Mouse (Mus musculus): ENCODE measurements around the gene E2f2. TPM values are rescaled to one million over a fixed set of nuclear protein-coding genes. Genes with fewer than 3 reads are reported as not detected.

E2f2 gene
- polyA plus RNA-seq, 1 experiment from 2014 or later = 8.0 TPM

DNA sequence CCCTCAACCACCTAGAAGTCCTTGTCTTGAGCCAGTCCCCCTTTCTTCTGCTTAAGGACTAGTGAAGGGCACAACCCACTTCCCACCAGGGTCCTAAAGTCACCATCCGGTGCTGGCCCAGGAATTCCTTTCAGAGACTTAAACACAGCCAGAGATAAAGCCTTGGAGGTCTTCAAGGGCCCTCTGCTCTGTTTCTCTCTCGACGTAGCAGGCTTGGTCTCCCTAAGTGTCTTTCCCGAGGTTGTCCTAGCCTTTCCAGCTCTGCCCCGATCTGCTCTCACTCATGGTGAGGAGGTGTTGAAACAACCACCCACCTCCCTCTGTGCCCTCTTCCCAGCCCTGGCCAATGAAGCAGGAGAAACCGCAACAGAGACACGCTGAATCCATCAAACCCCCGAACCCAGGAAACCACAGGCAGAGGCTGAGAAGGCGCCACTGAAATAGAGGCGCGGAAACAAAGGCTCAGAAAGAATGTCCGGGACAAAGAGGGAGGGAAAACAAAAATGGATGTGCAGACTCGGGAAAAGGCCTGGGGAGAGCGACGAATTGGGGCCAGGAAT lies 37.7 kb upstream of the E2f2 start:
- Histone ChIP-seq H3K36me3 (ENCODE audit: control insufficient read depth, insufficient read depth, low read length) (no peaks in the 10 kb centered on the region), H3K4me2 (peak overlapping the region; percentile 57), H3K9me3 (ENCODE audit: control insufficient read depth, low read length) (peaks cover 3% of the 10 kb centered on the region; the same call in 1 of the 2 replicates), H3K27ac (ENCODE audit: low read depth, low read length) (peak overlapping the region; percentile 99), H3K4me3 (ENCODE audit: low read depth, low read length) (peak overlapping the region; percentile 34), H3K9ac (ENCODE audit: low read length) (peak overlapping the region; percentile 83), H3K27me3 (ENCODE audit: control insufficient read depth, insufficient read depth, low read length) (no peaks in the 10 kb centered on the region), H3K4me1 (ENCODE audit: control insufficient read depth, insufficient read depth, low read length) (peaks cover 42% of the 10 kb centered on the region)
- ATAC-seq (ENCODE audit: low FRiP score) (peak; percentile 28), DNase-seq (ENCODE audit: low spot score, missing footprints) (peak; percentile 96)
- under 1% methylated on average over 15 of the region's 15 CpGs for WGBS

DNA sequence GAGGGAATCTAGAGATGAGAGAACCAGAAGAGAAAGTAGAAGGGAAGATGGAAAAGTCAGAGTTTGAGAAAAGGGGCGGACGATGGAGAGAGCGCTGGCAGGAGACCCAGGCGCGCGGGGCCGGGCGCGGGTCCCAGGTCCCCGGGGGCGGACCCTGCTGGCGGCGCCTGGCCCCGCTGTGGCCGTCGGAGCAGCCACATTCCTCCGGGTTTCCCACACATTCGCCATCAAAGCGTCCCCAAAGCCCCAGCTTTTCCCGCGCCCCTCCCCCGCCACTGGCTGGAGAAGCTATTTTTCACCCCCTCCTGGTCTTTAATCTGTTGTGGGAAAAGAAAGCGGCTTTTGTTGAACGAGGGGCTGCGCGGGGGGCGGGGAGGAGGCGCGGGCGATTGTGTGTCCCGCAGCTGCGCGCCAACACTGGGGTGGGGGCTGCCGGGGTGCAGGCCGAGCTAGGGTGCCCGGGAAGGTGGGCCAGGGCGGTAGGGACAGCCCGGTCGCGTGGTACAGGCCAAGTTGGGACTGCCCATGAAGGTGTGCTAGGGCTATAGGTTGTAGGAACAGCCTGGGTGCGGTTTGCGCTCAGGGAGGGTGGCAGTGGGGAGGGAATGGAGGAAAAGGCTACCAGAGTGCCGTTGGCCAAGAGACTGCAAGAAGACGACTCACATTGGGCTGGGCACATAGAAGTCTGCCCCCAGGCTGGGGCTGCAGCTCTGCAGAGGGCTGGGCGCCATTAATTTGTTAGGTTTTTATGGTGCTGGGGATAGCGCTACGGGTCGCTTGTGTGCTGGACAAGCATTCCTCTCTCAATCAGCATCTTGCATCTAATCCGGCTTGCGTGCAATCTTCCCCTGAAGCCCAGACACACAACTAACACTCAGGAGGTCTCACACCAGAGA lies 37.0 kb upstream of the E2f2 start:
- H3K9me3 ChIP-seq (ENCODE audit: control insufficient read depth, low read length) = no peaks in the 10 kb centered on the region; the same call in 1 of the 2 replicates
- DNase-seq (ENCODE audit: low spot score, missing footprints) (peak; percentile 99), ATAC-seq (ENCODE audit: low FRiP score) (peak; percentile 84)
- under 1% methylated on average over 50 of the region's 50 CpGs for WGBS
- H3K4me2 ChIP-seq = peak overlapping the region; percentile 57
- peak overlapping the region; percentile 34 for H3K4me3 ChIP-seq (ENCODE audit: low read depth, low read length)
- H3K9ac ChIP-seq (ENCODE audit: low read length) = peak overlapping the region; percentile 83
- peak overlapping the region; percentile 99 for H3K27ac ChIP-seq (ENCODE audit: low read depth, low read length)
- no peaks in the 10 kb centered on the region for H3K27me3 ChIP-seq (ENCODE audit: control insufficient read depth, insufficient read depth, low read length)
- no peaks in the 10 kb centered on the region for H3K36me3 ChIP-seq (ENCODE audit: control insufficient read depth, insufficient read depth, low read length)
- peaks cover 48% of the 10 kb centered on the region for H3K4me1 ChIP-seq (ENCODE audit: control insufficient read depth, insufficient read depth, low read length)

DNA sequence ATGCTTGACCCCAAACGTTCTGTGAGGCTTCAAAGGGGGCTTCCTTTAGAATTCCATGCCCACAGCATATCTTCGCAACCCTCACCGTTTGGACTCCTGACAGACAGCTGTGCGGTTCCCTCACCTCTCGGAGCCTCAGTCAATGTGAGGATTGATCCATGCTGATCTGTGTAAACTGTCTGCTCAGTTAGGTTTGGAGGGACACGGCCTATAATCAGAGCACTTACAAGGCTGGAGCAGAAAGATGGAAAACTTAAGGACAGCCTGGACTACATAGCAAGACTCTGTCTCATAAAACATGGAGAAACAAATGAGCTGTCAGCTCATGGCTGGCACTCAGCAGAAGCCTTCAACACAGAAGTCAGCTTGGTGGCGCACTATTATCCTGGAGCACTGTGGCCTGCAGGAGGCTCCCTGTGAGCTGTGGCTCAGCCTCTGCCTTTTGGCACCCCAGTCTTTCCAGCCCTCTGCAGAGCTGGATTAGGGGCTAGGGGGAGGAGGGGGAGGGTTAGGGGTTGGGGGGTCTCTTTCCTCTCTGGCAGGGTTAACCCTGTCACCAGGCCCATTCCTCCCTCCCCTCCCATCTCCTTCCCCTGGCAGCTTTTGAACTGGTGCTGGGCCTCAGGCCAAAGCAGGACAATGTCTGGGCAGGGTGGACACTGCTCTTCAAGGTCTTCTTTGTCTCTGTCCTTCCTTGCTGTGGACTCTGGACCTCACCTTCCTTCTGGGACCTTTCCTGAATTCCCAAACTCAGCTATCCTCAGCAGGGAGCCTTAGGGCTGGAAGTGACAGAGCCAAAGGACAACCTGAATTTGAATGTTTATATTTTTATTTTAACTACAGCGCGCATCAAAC lies 36.1 kb upstream of the E2f2 start:
- Histone ChIP-seq H3K27me3 (ENCODE audit: control insufficient read depth, insufficient read depth, low read length) (no peaks in the 10 kb centered on the region), H3K9ac (ENCODE audit: low read length) (peak overlapping the region; percentile 83), H3K9me3 (ENCODE audit: control insufficient read depth, low read length) (no peaks in the 10 kb centered on the region), H3K4me3 (ENCODE audit: low read depth, low read length) (no peak overlapping the region), H3K4me1 (ENCODE audit: control insufficient read depth, insufficient read depth, low read length) (peaks cover 55% of the 10 kb centered on the region), H3K36me3 (ENCODE audit: control insufficient read depth, insufficient read depth, low read length) (no peaks in the 10 kb centered on the region), H3K4me2 (peak overlapping the region; percentile 57), H3K27ac (ENCODE audit: low read depth, low read length) (peak overlapping the region; percentile 99)
- DNase-seq (ENCODE audit: low spot score, missing footprints) (peak; percentile 88), ATAC-seq (ENCODE audit: low FRiP score) (peak; percentile 23; the same call in 1 of the 2 replicates)
- WGBS = 20% methylated on average over 9 of the region's 9 CpGs

DNA sequence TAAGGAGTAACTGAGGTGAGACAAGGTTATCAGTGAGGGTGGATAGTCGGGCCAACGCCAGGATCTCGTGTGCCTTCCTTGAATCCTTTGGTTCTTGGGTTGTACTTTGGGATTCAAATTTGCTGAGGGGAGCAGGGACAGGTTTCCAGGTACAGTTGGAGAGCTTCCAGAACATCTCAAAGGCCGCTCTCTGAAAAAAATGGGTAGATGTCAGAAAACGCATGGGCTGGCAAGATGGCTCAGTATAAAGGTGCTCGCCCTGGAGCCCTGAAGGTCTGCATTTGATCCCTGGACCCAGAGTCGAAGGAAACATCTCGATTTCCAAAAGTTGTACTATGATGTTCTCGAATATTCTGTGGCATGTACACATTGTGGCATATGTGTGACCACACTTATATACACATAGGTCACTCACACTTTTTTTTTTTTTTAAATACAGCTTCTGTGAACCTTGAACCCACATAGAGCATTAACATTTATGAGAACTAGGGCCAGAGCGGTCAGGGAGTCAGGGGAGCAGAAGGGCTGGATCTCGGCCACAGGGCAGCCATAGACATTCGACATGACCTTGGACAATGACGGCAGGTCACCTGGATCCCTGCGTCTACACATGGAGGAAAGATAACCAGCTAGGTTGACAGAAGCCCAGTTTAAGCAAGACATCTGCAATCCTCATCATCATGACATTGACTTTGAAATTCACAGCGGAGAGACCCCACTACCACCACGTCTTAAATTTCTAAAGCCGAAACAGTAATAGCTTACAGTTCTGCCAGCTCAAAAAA lies 32.7 kb upstream of the E2f2 start:
- WGBS = 50% methylated on average over 17 of the region's 17 CpGs
- DNase-seq (ENCODE audit: low spot score, missing footprints) (peak; percentile 90), ATAC-seq (ENCODE audit: low FRiP score) (no peak)
- H3K27ac ChIP-seq (ENCODE audit: low read depth, low read length) = peak overlapping the region; percentile 84
- H3K4me3 ChIP-seq (ENCODE audit: low read depth, low read length) = no peak overlapping the region
- no peaks in the 10 kb centered on the region for H3K27me3 ChIP-seq (ENCODE audit: control insufficient read depth, insufficient read depth, low read length)
- no peaks in the 10 kb centered on the region for H3K36me3 ChIP-seq (ENCODE audit: control insufficient read depth, insufficient read depth, low read length)
- H3K4me2 ChIP-seq = peak overlapping the region; percentile 32; the same call in 1 of the 2 replicates
- H3K4me1 ChIP-seq (ENCODE audit: control insufficient read depth, insufficient read depth, low read length) = peaks cover 56% of the 10 kb centered on the region
- H3K9me3 ChIP-seq (ENCODE audit: control insufficient read depth, low read length) = no peaks in the 10 kb centered on the region
- no peak overlapping the region for H3K9ac ChIP-seq (ENCODE audit: low read length)

DNA sequence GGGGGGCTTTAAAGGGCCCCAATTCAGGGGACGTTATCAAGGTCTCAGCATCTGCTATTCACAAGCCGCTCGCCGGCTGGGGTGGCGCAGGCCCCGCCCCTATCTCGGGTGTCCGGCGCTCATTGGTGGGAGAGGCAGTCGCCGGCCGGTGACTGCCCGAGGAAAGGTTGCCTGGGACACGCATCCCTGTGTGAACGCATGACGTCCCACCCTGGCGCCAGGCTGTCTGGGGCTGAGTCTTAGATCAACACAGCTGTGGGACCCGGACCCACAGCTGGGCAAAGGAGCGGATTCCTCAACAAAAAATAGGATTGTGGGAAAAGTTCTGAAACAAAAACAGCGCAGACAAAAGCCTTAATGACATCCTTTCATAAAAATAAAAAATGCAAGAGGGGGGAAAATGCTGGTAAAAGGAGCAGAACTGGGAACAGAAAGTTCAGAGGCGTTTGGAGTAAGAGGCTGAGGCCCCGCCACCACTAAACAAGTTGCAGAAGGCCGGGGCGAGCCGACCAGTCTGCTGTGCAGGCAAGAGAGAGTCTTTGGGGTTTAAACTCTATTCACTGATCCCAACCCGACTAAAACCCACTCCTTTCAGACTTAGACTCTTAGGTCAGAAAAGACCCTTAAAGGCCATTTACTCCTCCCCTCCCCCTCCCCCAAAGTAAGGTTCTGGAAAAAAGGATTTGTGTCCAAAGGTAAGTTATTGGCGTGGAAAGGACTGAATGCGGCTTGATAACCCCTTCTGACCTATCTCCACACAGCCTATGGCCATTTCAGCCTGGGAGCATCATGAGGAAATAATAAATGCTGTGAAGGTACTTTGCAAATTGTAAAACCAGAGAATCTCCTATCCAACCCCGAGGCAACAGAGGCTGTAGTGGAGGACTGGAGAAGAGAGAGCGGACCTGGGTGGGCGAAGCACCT lies 31.6 kb upstream of the E2f2 start:
- peak overlapping the region; percentile 50 for H3K9ac ChIP-seq (ENCODE audit: low read length)
- 3% methylated on average over 31 of the region's 31 CpGs for WGBS
- peak overlapping the region; percentile 84 for H3K27ac ChIP-seq (ENCODE audit: low read depth, low read length)
- no peaks in the 10 kb centered on the region for H3K36me3 ChIP-seq (ENCODE audit: control insufficient read depth, insufficient read depth, low read length)
- DNase-seq (ENCODE audit: low spot score, missing footprints) (peak; percentile 98), ATAC-seq (ENCODE audit: low FRiP score) (peak; percentile 88)
- no peaks in the 10 kb centered on the region for H3K27me3 ChIP-seq (ENCODE audit: control insufficient read depth, insufficient read depth, low read length)
- no peaks in the 10 kb centered on the region for H3K9me3 ChIP-seq (ENCODE audit: control insufficient read depth, low read length)
- peak overlapping the region; percentile 13; the same call in 1 of the 2 replicates for H3K4me3 ChIP-seq (ENCODE audit: low read depth, low read length)
- peak overlapping the region; percentile 32 for H3K4me2 ChIP-seq
- H3K4me1 ChIP-seq (ENCODE audit: control insufficient read depth, insufficient read depth, low read length) = peaks cover 54% of the 10 kb centered on the region

DNA sequence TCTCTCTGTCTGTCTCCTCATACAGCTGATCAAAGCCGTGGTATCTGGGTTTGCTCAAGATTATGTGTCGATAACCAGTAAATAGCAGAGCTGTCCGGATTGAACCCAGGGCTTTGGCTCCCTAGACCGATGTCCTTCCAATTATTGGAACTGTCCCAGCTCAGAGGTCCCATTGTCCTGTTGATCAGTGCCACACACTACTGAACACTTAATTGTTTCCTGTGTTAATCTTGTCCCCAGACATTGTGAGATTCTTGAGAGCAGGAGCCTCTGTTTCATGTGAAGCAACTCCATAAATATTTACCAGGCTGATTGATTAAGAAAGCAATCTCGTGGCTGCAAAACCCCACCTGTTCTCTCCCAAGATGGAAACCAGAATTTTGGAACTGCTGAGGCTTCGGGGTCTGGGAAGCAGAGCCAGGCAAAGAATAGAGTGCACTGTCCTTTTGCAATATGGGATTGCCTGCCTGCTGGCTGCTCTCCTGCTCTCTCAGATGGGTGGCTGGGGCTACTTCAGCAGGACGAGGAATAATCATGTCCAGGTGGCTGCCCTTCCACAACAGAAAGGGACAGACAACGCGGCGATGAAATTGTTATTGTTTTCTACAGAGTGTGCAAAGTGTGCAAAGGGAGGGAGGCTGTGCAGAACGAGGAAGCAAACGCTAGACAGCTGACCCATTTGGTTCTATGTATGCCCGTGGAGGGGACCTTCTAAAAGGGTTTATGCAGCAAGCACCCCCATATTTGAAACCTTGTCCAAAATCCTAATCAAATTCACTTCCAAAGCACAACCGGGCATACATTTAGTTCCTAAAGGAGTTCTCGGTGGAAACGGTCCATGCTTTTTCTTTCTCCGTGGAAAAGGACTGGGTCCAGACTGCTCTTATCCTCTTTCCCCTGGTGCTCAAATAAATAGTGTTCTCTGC lies 29.7 kb upstream of the E2f2 start:
- 4% methylated on average over 17 of the region's 17 CpGs for WGBS

More for the DNA sequence above, 29.7 kb upstream of the E2f2 start:
- ATAC-seq (ENCODE audit: low FRiP score) = no peak
- Histone ChIP-seq H3K4me3 (ENCODE audit: low read depth, low read length) (peak overlapping the region; percentile 81; the same call in 1 of the 2 replicates), H3K9me3 (ENCODE audit: control insufficient read depth, low read length) (no peaks in the 10 kb centered on the region), H3K27me3 (ENCODE audit: control insufficient read depth, insufficient read depth, low read length) (no peaks in the 10 kb centered on the region), H3K4me2 (peak overlapping the region; percentile 72), H3K4me1 (ENCODE audit: control insufficient read depth, insufficient read depth, low read length) (peaks cover 59% of the 10 kb centered on the region), H3K27ac (ENCODE audit: low read depth, low read length) (peak overlapping the region; percentile 84), H3K9ac (ENCODE audit: low read length) (peak overlapping the region; percentile 46), H3K36me3 (ENCODE audit: control insufficient read depth, insufficient read depth, low read length) (no peaks in the 10 kb centered on the region)
- peak; percentile 93 for DNase-seq (ENCODE audit: low spot score, missing footprints)
